Comparison of ENCODE assay signal across 7 mouse cellular contexts in the genomic region with DNA sequence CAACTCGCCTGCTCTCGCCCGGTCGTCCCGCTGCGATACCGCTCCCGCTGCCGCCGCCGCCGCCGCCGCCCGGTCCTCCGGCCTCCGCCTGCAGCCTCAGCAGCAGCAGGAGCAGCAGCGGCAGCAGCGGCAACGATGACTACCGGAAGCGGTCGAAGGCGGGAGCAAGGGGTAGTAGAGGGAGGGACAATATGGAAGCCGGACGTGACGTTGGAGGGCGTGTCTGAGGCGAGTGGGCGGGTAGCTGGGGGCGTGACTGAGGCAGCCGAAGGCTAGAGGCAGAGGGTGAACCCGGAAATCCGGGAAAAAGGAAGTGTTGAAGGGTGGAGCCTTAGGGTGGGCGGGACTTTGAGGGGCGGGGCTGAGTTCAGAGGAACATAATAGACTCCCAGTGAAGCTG. TPM values are rescaled to one million over a fixed set of nuclear protein-coding genes. Genes with fewer than 3 reads are reported as not detected.
DNase-seq lines count a peak whose midpoint lies in the region; ATAC-seq lines count a peak whose summit lies in the region.

Gene Eif4ebp2 (minus strand): TSS at position 17 of the 400 bp plus-strand sequence.

- H3K9ac ChIP-seq in embryonic facial prominence, embryonic 11.5 days (replicated peaks; ENCODE audit: low read length), result peak within 1 kb of the TSS; percentile 94
- peak within 1 kb of the TSS; percentile 98 for H3K9ac ChIP-seq in midbrain, embryonic 13.5 days (replicated peaks)

- peak; percentile 96 for ATAC-seq in embryonic facial prominence, embryonic 11.5 days (replicated peaks; ENCODE audit: insufficient number of reproducible peaks, low FRiP score, low TSS enrichment, low read depth)
- peak; percentile 96 for ATAC-seq in granulocyte monocyte progenitor cell, adult 5-6 weeks (replicated peaks; ENCODE audit: poor library complexity, severe bottlenecking)
- ATAC-seq in midbrain, embryonic 13.5 days, result peak; percentile 98

- H3K4me2 ChIP-seq in embryonic facial prominence, embryonic 11.5 days (ENCODE audit: low read depth, low read length), result peak within 1 kb of the TSS; percentile 69
- peak within 1 kb of the TSS; percentile 87 for H3K4me2 ChIP-seq in midbrain, embryonic 13.5 days (replicated peaks)

- peak within 1 kb of the TSS; percentile 99 for H3K4me3 ChIP-seq in embryonic facial prominence, embryonic 11.5 days (ENCODE audit: low read depth, low read length)
- H3K4me3 ChIP-seq in limb, embryonic 10.5 days, result peak within 1 kb of the TSS; percentile 99
- peak within 1 kb of the TSS; percentile 93 for H3K4me3 ChIP-seq in midbrain, embryonic 13.5 days (replicated peaks)

- no peaks in the 10 kb centered on the region for H3K9me3 ChIP-seq in embryonic facial prominence, embryonic 11.5 days (replicated peaks; ENCODE audit: control insufficient read depth, low read length)
- H3K9me3 ChIP-seq in limb, embryonic 10.5 days (replicated peaks), result no peaks in the 10 kb centered on the region
- H3K9me3 ChIP-seq in midbrain, embryonic 13.5 days, result no peaks in the 10 kb centered on the region

- no peaks in the 10 kb centered on the region for H3K36me3 ChIP-seq in embryonic facial prominence, embryonic 11.5 days (replicated peaks; ENCODE audit: control insufficient read depth, insufficient read depth, low read depth, low read length)
- H3K36me3 ChIP-seq in limb, embryonic 10.5 days, result peaks cover 33% of the 10 kb centered on the region
- 0 out of 2 replicates have a peak, but pooled peaks cover 3% of the 10 kb centered on the region for H3K36me3 ChIP-seq in midbrain, embryonic 13.5 days

- no peaks in the 10 kb centered on the region for H3K27me3 ChIP-seq in embryonic facial prominence, embryonic 11.5 days (ENCODE audit: control insufficient read depth, insufficient read depth, low read length)
- H3K27me3 ChIP-seq in limb, embryonic 10.5 days (ENCODE audit: low read depth, poor library complexity, severe bottlenecking), result no peaks in the 10 kb centered on the region
- H3K27me3 ChIP-seq in midbrain, embryonic 13.5 days, result no peaks in the 10 kb centered on the region

- WGBS in embryonic facial prominence, embryonic 11.5 days, result under 1% methylated on average over 36 of the region's 36 CpGs
- WGBS in limb, embryonic 10.5 days, result under 1% methylated on average over 34 of the region's 36 CpGs
- WGBS in midbrain, embryonic 13.5 days, result 0% methylated on average over 34 of the region's 36 CpGs

- H3K4me1 ChIP-seq in embryonic facial prominence, embryonic 11.5 days (ENCODE audit: control insufficient read depth, insufficient read depth, low read length), result no peaks in the 10 kb centered on the region
- H3K4me1 ChIP-seq in limb, embryonic 10.5 days, result peaks cover 27% of the 10 kb centered on the region
- peaks cover 41% of the 10 kb centered on the region for H3K4me1 ChIP-seq in midbrain, embryonic 13.5 days (replicated peaks)

- H3K27ac ChIP-seq in embryonic facial prominence, embryonic 11.5 days (replicated peaks; ENCODE audit: low read depth, low read length), result peak within 1 kb of the TSS; percentile 41
- H3K27ac ChIP-seq in limb, embryonic 10.5 days, result peak within 1 kb of the TSS; percentile 95
- H3K27ac ChIP-seq in midbrain, embryonic 13.5 days, result peak within 1 kb of the TSS; percentile 87

- DNase-seq in adrenal gland, postnatal 14 days, result peak; percentile 100
- peak; percentile 99 for DNase-seq in embryonic facial prominence, embryonic 11.5 days (ENCODE audit: low spot score)
- DNase-seq in kidney, adult 11 months, result peak; percentile 98
- peak; percentile 100 for DNase-seq in limb, embryonic 10.5 days (ENCODE audit: low spot score)
- DNase-seq in spleen, adult 12 weeks (ENCODE audit: low spot score), result peak; percentile 99

RNA-seq across cellular contexts. Expression of gene Eif4ebp2, which starts in this region (rescaled TPM):
- total RNA-seq in adrenal gland, postnatal 14 days (2021), result 109 and 114 TPM in 2 replicates
- polyA plus RNA-seq in embryonic facial prominence, embryonic 11.5 days (2014; fragmentation: Nextera tagmentation; extraction: Ambion mirVana), result 27.8 and 35.2 TPM in 2 replicates
- 175 and 185 TPM in 2 replicates for total RNA-seq in granulocyte monocyte progenitor cell, adult 5-6 weeks (2014; fragmentation: Nextera tagmentation)
- total RNA-seq in granulocyte monocyte progenitor cell, adult 5-6 weeks (2017), result 11.8 and 14.0 TPM in 2 replicates
- 83.2 and 85.7 TPM in 2 replicates for polyA plus RNA-seq in limb, embryonic 10.5 days (2016; fragmentation: Nextera tagmentation; extraction: Ambion mirVana)
- 75.5 and 83.2 TPM in 2 replicates for polyA plus RNA-seq in midbrain, embryonic 13.5 days (2015; fragmentation: Nextera tagmentation; extraction: Ambion mirVana)

Comparison
In these comparisons a context has a peak if more than half of its experiments do, and no peak if none do; other contexts are left out.
1. Peak in every context shown above with its lines: DNase-seq, ATAC-seq, H3K4me3 ChIP-seq and H3K27ac ChIP-seq.
2. H3K27ac ChIP-seq: peak in every context shown above with its lines; median percentile 95 in limb, embryonic 10.5 days; 87 in midbrain, embryonic 13.5 days; 41 in embryonic facial prominence, embryonic 11.5 days.